Mouse (Mus musculus): ENCODE results near the gene Wnt9a. TPM values are rescaled to one million over a fixed set of nuclear protein-coding genes. Genes with fewer than 3 reads are reported as not detected.
A peak's percentile ranks its signal among the peaks of the same experiment; 100 is the strongest.
"Not testable (repeated sequence)": the region's sequence is repeated elsewhere in the genome, so short reads cannot be mapped to it uniquely, and the experiment has no call there.

The Wnt9a gene
- total RNA-seq, 2 experiments from 2014 or later: not detected

GRCm38 (mm10) chr11:59331167-59331869 is 24.6 kb downstream of the Wnt9a start:
- no peak for ATAC-seq (replicated peaks; ENCODE audit: low FRiP score, low TSS enrichment, poor library complexity, severe bottlenecking)

- ATAC-seq (replicated peaks; ENCODE audit: low FRiP score, low TSS enrichment, poor library complexity, severe bottlenecking): no peak
Measured at GRCm38 (mm10) chr11:59332938-59333337, 26.2 kb downstream of the Wnt9a start.

GRCm38 (mm10) chr11:59335150-59335549 is 28.4 kb downstream of the Wnt9a start:
- no peak for ATAC-seq (replicated peaks; ENCODE audit: low FRiP score, low TSS enrichment, poor library complexity, severe bottlenecking)

GRCm38 (mm10) chr11:59335942-59336341 is 29.2 kb downstream of the Wnt9a start:
- ATAC-seq (replicated peaks; ENCODE audit: low FRiP score, low TSS enrichment, poor library complexity, severe bottlenecking): no peak

GRCm38 (mm10) chr11:59336381-59336780 is 29.7 kb downstream of the Wnt9a start:
- ATAC-seq (replicated peaks; ENCODE audit: low FRiP score, low TSS enrichment, poor library complexity, severe bottlenecking): no peak

- no peak for ATAC-seq (replicated peaks; ENCODE audit: low FRiP score, low TSS enrichment, poor library complexity, severe bottlenecking)
Measured at GRCm38 (mm10) chr11:59337955-59338735, 31.4 kb downstream of the Wnt9a start.

GRCm38 (mm10) chr11:59338736-59339120 is 32.0 kb downstream of the Wnt9a start:
- no peak for ATAC-seq (replicated peaks; ENCODE audit: low FRiP score, low TSS enrichment, poor library complexity, severe bottlenecking)

GRCm38 (mm10) chr11:59342956-59343355 is 36.2 kb downstream of the Wnt9a start:
- ATAC-seq (replicated peaks; ENCODE audit: low FRiP score, low TSS enrichment, poor library complexity, severe bottlenecking): no peak

GRCm38 (mm10) chr11:59346166-59346910 is 39.6 kb downstream of the Wnt9a start:
- no peak for ATAC-seq (replicated peaks; ENCODE audit: low FRiP score, low TSS enrichment, poor library complexity, severe bottlenecking)

- no peak for ATAC-seq (replicated peaks; ENCODE audit: low FRiP score, low TSS enrichment, poor library complexity, severe bottlenecking)
Measured at GRCm38 (mm10) chr11:59350326-59350725, 43.6 kb downstream of the Wnt9a start.

- no peak for ATAC-seq (replicated peaks; ENCODE audit: low FRiP score, low TSS enrichment, poor library complexity, severe bottlenecking)
Measured at GRCm38 (mm10) chr11:59354793-59355192, 48.1 kb downstream of the Wnt9a start.

- no peak for ATAC-seq (replicated peaks; ENCODE audit: low FRiP score, low TSS enrichment, poor library complexity, severe bottlenecking)
Measured at GRCm38 (mm10) chr11:59356874-59357289, 50.2 kb downstream of the Wnt9a start.

- no peak for ATAC-seq (replicated peaks; ENCODE audit: low FRiP score, low TSS enrichment, poor library complexity, severe bottlenecking)
Measured at GRCm38 (mm10) chr11:59361291-59361690, 54.6 kb downstream of the Wnt9a start.

- no peak for ATAC-seq (replicated peaks; ENCODE audit: low FRiP score, low TSS enrichment, poor library complexity, severe bottlenecking)
Measured at GRCm38 (mm10) chr11:59364007-59364406, 57.3 kb downstream of the Wnt9a start.

GRCm38 (mm10) chr11:59364417-59364816 is 57.7 kb downstream of the Wnt9a start:
- ATAC-seq (replicated peaks; ENCODE audit: low FRiP score, low TSS enrichment, poor library complexity, severe bottlenecking): no peak

- ATAC-seq (replicated peaks; ENCODE audit: low FRiP score, low TSS enrichment, poor library complexity, severe bottlenecking): no peak
Measured at GRCm38 (mm10) chr11:59366031-59366430, 59.3 kb downstream of the Wnt9a start.

GRCm38 (mm10) chr11:59366633-59367032 is 59.9 kb downstream of the Wnt9a start:
- no peak for ATAC-seq (replicated peaks; ENCODE audit: low FRiP score, low TSS enrichment, poor library complexity, severe bottlenecking)

- not testable (repeated sequence) for ATAC-seq (replicated peaks; ENCODE audit: low FRiP score, low TSS enrichment, poor library complexity, severe bottlenecking)
Measured at GRCm38 (mm10) chr11:59367955-59368354, 61.2 kb downstream of the Wnt9a start.

GRCm38 (mm10) chr11:59369848-59370247 is 63.1 kb downstream of the Wnt9a start:
- ATAC-seq (replicated peaks; ENCODE audit: low FRiP score, low TSS enrichment, poor library complexity, severe bottlenecking): no peak

GRCm38 (mm10) chr11:59375475-59375874 is 68.7 kb downstream of the Wnt9a start, which contains the start of gene Prss38:
Gene Prss38 (minus strand): TSS chr11:59375657.
- ATAC-seq (replicated peaks; ENCODE audit: low FRiP score, low TSS enrichment, poor library complexity, severe bottlenecking): 0 out of 2 replicates have a peak, but pooled peaks have one; percentile 14
